Mouse (Mus musculus) yolk sac, embryonic 10.5 days (tissue): Measurements from ENCODE around the gene Pex11g.

ENCODE experiments used
- DNase-seq: peaks from one replicate; pipeline ENCODE4 v3.0.0-alpha.2; 2017; ENCODE audit warnings: low spot score

The Pex11g gene

GRCm38 (mm10) chr8:3480221-3480785, 12.8 kb upstream of the Pex11g start:
- no peak for DNase-seq

- DNase-seq = no peak
Measured at GRCm38 (mm10) chr8:3475715-3476429, 8.4 kb upstream of the Pex11g start.

GRCm38 (mm10) chr8:3470562-3470961, 3.1 kb upstream of the Pex11g start, which contains the start of gene Tex45:
Gene Tex45, plus strand, starts transcription at chr8:3470862.
- no peak for DNase-seq

- DNase-seq = no peak
Measured at GRCm38 (mm10) chr8:3468838-3469237, 1.4 kb upstream of the Pex11g start.

- DNase-seq = no peak
Measured at GRCm38 (mm10) chr8:3467886-3468545, 536 bp upstream of the Pex11g start.

- DNase-seq = no peak
Measured at GRCm38 (mm10) chr8:3464309-3464708, 3.2 kb downstream of the Pex11g start.

- DNase-seq = no peak
Measured at GRCm38 (mm10) chr8:3463248-3463647, 4.2 kb downstream of the Pex11g start.

GRCm38 (mm10) chr8:3451992-3452391, 15.5 kb downstream of the Pex11g start:
- DNase-seq = no peak

GRCm38 (mm10) chr8:3450670-3451069, 16.8 kb downstream of the Pex11g start:
- no peak for DNase-seq

- no peak for DNase-seq
Measured at GRCm38 (mm10) chr8:3449226-3449625, 18.3 kb downstream of the Pex11g start.

- DNase-seq = no peak
Measured at GRCm38 (mm10) chr8:3439510-3439909, 28.0 kb downstream of the Pex11g start.

- no peak for DNase-seq
Measured at GRCm38 (mm10) chr8:3436492-3436891, 31.0 kb downstream of the Pex11g start.

GRCm38 (mm10) chr8:3431113-3431512, 36.4 kb downstream of the Pex11g start:
- DNase-seq = no peak

- DNase-seq = no peak
Measured at GRCm38 (mm10) chr8:3429966-3430365, 37.5 kb downstream of the Pex11g start.

- DNase-seq = no peak
Measured at GRCm38 (mm10) chr8:3428426-3428825, 39.1 kb downstream of the Pex11g start.

- DNase-seq = no peak
Measured at GRCm38 (mm10) chr8:3426211-3426610, 41.3 kb downstream of the Pex11g start.

GRCm38 (mm10) chr8:3425217-3425616, 42.3 kb downstream of the Pex11g start:
- DNase-seq = no peak

- no peak for DNase-seq
Measured at GRCm38 (mm10) chr8:3421507-3421906, 46.0 kb downstream of the Pex11g start.

GRCm38 (mm10) chr8:3420105-3420706, 47.3 kb downstream of the Pex11g start:
- no peak for DNase-seq

GRCm38 (mm10) chr8:3418101-3418500, 49.4 kb downstream of the Pex11g start:
- DNase-seq = peak; percentile 73

- peak; percentile 74 for DNase-seq
Measured at GRCm38 (mm10) chr8:3417455-3417854, 50.0 kb downstream of the Pex11g start.

GRCm38 (mm10) chr8:3416846-3417245, 50.6 kb downstream of the Pex11g start:
- DNase-seq = no peak

GRCm38 (mm10) chr8:3415661-3416060, 51.8 kb downstream of the Pex11g start:
- DNase-seq = no peak
